Mouse (Mus musculus): ENCODE results near the gene Gabrg3.

GRCm38 (mm10) chr7:57412896-57413295 lies 25.9 kb upstream of the Gabrg3 start:
- TF ChIP-seq CHD2 (IDR thresholded peaks at IDR 0.05; ENCODE audit: low read depth, low read length) (no peak), ZC3H11A (IDR thresholded peaks at IDR 0.05; ENCODE audit: borderline replicate concordance, low read depth, low read length) (no peak), MAFK (IDR thresholded peaks at IDR 0.05; ENCODE audit: insufficient read depth, low read depth, low read length) (no peak), ZNF384 (IDR thresholded peaks at IDR 0.05; ENCODE audit: low read depth, low read length) (no peak), HCFC1 (IDR thresholded peaks at IDR 0.05; ENCODE audit: borderline replicate concordance, insufficient read depth, low read length) (no peak)

All from ES-E14 (cell line).